Mouse (Mus musculus) adrenal gland, postnatal 4 days (tissue): ENCODE data around the gene Lmod2. TPM values are rescaled to one million over a fixed set of nuclear protein-coding genes. Genes with fewer than 3 reads are reported as not detected.

Experiments used
- DNase-seq, 2 experiments: peaks; one replicate each; pipeline ENCODE4 v3.0.0; 2021 to 2022; ENCODE audit warnings: low spot score in 2 of 2, mixed read lengths in 2 of 2
- total RNA-seq, 2 experiments: library from RNA; stranded (reverse); gene quantifications; 2 replicates each; pipeline ENCODE4 v1.2.3; 2021

The Lmod2 gene
- total RNA-seq, 2 experiments from 2014 or later = 1.8 to 8.0 TPM

GRCm38 (mm10) chr6:24600726-24601125, 3.2 kb downstream of the Lmod2 start:
- DNase-seq = no peak

- DNase-seq = no peak
These were observed 4.1 kb downstream of the Lmod2 start for GRCm38 (mm10) chr6:24601668-24602067.

GRCm38 (mm10) chr6:24602351-24602750, 4.8 kb downstream of the Lmod2 start:
- no peak for DNase-seq

- no peak for DNase-seq
These were observed 5.4 kb downstream of the Lmod2 start for GRCm38 (mm10) chr6:24602993-24603392.

GRCm38 (mm10) chr6:24604289-24604688, 6.7 kb downstream of the Lmod2 start:
- no peak for DNase-seq

GRCm38 (mm10) chr6:24605631-24606030, 8.1 kb downstream of the Lmod2 start:
- DNase-seq = no peak

GRCm38 (mm10) chr6:24606512-24606911, 8.9 kb downstream of the Lmod2 start:
- DNase-seq = no peak

- DNase-seq = no peak
These were observed 10.0 kb downstream of the Lmod2 start for GRCm38 (mm10) chr6:24607531-24607930.

- no peak for DNase-seq
These were observed 10.6 kb downstream of the Lmod2 start for GRCm38 (mm10) chr6:24608129-24608528.

GRCm38 (mm10) chr6:24608682-24609081, 11.1 kb downstream of the Lmod2 start:
- no peak for DNase-seq

- no peak for DNase-seq
These were observed 12.0 kb downstream of the Lmod2 start for GRCm38 (mm10) chr6:24609531-24609930.

- no peak for DNase-seq
These were observed 12.8 kb downstream of the Lmod2 start for GRCm38 (mm10) chr6:24610358-24610757.

GRCm38 (mm10) chr6:24612074-24612755, 14.7 kb downstream of the Lmod2 start:
- DNase-seq = no peak

- DNase-seq = no peak
These were observed 15.8 kb downstream of the Lmod2 start for GRCm38 (mm10) chr6:24613346-24613745.

- no peak for DNase-seq
These were observed 16.4 kb downstream of the Lmod2 start for GRCm38 (mm10) chr6:24613918-24614317.

GRCm38 (mm10) chr6:24616746-24617145, 19.2 kb downstream of the Lmod2 start:
- DNase-seq = no peak

GRCm38 (mm10) chr6:24619285-24620045, 21.9 kb downstream of the Lmod2 start:
- DNase-seq = no peak

GRCm38 (mm10) chr6:24620936-24621335, 23.4 kb downstream of the Lmod2 start:
- no peak for DNase-seq

GRCm38 (mm10) chr6:24622098-24622497, 24.5 kb downstream of the Lmod2 start:
- no peak for DNase-seq

GRCm38 (mm10) chr6:24627586-24628030, 30.0 kb downstream of the Lmod2 start:
- no peak for DNase-seq

- no peak for DNase-seq
These were observed 30.9 kb downstream of the Lmod2 start for GRCm38 (mm10) chr6:24628499-24628898.

- no peak for DNase-seq
These were observed 34.5 kb downstream of the Lmod2 start for GRCm38 (mm10) chr6:24632061-24632460.

- no peak for DNase-seq
These were observed 36.5 kb downstream of the Lmod2 start for GRCm38 (mm10) chr6:24634065-24634464.
